Mouse (Mus musculus) embryo, embryonic 11.5 days (tissue): ENCODE measurements around the gene Clic1.
"Not testable (repeated sequence)": the region's sequence is repeated elsewhere in the genome, so short reads cannot be mapped to it uniquely, and the experiment has no call there.

ENCODE experiments used
- DNase-seq: peaks from one replicate; pipeline ENCODE4 v3.0.0-alpha.2; 2012; ENCODE audit warnings: low read depth, low spot score

The Clic1 gene

DNA sequence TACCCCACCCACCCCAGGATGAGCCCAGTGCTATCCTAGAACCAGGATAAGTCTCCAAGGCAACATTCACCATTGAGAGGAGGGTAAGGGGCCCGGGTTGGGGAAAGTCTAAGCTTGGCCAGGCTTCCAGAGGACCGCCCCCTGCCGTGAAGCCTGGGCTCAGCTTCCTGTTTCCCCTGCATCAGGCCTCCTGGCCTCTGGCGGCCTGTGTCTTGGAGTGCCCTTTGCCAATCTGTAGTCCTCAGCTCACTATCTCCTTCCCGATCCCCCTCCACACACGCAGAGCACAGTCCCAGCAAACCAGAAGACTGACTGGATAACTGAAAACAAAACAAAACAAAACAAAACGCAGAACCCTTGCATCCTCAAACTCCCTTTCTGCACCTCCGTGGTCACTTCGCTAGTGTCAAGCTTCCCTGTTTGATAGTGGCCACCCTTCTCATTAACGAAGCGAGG, at the start of gene Clic1:
TSS of gene Clic1 (plus strand) at position 406 of the 456 bp plus-strand sequence.
- peak; percentile 64 for DNase-seq

GRCm38 (mm10) chr17:35000717-35001451, 48.9 kb upstream of the Clic1 start, which contains the start of gene Vars:
Gene Vars (plus strand): TSS chr17:35000987.
- peak; percentile 81 for DNase-seq

- no peak for DNase-seq
Observed at GRCm38 (mm10) chr17:35001452-35002152, 48.2 kb upstream of the Clic1 start.

- no peak for DNase-seq
Observed at GRCm38 (mm10) chr17:35002153-35002865, 47.5 kb upstream of the Clic1 start.

DNA sequence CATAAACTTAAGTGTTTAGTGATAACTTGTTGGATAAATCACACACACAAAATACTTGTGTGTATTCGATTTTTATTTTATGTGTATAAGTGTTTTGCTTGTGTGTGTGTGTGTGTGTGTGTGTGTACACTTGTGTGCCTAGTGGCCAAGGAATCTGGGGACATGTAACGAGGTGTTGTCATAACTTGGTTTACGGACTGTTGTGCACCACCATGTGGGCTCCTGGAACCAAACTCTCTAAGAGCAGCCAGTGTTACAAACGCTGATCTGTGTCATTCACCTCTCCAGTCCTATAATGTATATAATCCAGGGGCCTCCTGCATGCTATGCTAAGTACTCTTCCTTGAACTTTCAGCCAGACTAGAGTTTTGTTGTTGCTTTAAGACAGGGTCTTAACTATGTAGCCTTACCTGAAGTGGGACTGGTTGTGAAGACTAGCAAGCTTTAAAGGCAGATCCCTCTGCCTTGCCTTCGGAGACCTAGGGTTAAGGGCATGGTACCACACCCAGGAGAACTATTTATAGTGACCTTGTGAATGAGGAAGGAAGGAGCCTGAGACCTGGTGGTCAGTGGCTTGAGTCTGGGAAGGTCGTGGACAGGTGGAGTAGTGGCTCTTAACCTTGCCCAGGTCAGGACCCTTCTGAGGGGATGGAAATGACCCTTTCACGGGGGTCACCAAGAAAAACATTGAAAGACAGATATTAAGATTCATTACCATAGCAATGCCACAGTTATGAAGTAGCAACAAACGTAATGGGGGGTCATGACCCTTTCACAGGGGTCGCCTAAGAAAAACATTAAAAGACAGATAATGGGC, 46.5 kb upstream of the Clic1 start:
- DNase-seq = no peak

DNA sequence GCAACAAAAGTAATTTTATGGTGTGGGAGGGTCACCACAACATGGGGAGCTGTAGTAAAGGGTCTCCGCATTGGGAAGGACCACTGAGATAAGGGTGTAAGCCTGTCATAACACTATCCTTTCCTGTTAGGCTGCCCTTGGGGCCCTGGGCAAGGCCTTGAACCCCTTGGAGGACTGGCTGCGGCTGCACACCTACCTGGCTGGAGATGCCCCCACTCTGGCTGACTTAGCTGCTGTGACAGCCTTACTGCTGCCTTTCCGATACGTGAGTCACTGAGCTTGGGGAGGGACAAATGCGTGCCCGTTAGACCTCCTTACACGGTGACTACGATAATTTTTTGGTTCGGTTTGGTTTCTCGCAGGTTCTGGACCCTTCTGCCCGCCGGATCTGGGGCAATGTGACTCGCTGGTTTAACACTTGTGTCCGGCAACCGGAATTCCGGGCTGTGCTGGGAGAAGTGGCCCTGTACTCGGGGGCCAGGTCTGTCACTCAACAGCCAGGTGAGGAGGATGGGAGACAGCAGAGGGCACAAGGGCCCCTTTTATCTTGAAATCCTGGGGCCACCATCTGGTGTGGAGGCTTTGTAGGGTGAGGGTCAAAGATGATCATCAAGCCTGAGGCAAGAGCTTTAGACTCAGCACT, 45.6 kb upstream of the Clic1 start:
- no peak for DNase-seq

DNA sequence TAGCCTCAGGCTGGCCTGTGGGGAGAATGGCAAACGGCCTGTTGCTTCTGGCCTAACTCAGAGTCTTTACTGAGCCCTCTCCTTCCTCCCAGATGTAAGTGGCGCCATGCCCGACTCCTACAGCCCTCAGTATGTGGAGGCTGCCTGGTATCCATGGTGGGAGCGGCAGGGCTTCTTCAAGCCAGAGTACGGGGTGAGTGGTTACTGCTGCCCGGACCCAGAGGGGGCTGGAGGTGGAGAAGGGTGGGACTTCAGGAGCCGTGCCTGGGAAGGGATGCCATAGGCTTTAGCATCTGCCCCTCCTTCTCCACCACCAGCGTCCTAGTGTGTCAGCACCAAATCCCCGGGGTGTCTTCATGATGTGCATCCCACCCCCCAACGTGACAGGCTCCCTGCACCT, 44.6 kb upstream of the Clic1 start:
- DNase-seq = no peak

DNA sequence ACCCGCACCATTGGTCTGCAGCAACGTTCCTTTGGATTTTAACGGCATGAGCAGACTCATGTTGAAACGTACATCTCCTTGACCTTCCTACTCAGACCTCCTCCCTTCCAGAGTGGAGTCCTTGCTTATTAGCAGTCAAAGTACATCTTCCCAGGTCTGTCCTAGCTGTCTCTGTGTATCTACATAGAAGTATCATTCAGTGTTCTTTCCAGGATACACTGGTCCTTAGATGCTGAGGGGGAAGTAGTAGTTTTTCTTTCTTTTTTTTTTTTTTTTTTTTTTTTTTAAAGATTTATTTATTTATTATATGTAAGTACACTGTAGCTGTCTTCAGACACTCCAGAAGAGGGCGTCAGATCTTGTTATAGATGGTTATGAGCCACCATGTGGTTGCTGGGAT, 43.9 kb upstream of the Clic1 start:
- DNase-seq = not testable (repeated sequence)

DNA sequence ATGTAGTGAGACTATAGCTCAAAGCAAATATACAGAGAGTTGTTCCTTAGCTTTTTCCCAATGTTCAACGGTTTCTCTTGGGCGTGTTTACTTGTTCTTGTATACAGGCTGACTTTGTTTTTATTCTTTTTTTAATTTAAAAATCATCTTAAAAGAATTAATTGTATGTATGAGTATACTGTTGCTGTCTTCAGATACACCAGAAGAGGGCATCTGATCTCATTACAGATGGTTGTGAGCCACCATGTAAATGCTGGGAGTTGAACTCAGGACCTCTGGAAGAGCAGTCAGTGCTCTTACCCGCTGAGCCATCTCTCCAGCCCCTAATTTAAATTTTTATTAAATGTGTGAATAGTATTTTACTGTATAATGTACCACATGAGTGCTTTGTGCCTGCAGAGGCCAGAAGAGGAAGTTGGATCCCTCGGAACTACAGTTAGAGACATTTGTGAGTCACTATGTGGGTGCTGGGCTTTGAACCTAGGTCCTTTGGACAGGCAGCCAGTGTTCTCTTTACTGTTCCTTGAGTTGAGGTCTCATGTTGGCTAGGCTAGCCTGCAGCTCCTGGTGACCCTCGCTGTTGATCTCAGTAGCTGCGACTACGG, 42.3 kb upstream of the Clic1 start:
- DNase-seq = no peak

GRCm38 (mm10) chr17:35009586-35009985, 40.2 kb upstream of the Clic1 start:
- DNase-seq = no peak

DNA sequence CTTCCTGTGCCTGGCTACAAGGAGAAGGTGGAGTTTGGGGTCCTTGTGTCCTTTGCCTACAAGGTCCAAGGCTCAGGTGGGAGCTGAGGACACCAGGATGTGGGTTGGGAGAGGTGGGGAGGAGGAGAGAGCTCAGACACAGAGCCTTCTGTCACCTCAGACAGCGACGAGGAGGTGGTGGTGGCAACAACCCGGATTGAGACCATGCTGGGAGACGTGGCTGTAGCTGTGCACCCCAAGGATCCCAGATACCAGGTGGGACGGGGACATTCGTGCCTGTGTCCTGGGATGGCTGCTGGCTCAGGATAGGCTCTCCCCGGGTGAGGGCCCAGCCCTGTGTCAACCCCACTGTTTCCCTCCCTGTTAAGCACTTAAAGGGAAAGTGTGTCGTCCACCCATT, 38.3 kb upstream of the Clic1 start:
- no peak for DNase-seq

DNA sequence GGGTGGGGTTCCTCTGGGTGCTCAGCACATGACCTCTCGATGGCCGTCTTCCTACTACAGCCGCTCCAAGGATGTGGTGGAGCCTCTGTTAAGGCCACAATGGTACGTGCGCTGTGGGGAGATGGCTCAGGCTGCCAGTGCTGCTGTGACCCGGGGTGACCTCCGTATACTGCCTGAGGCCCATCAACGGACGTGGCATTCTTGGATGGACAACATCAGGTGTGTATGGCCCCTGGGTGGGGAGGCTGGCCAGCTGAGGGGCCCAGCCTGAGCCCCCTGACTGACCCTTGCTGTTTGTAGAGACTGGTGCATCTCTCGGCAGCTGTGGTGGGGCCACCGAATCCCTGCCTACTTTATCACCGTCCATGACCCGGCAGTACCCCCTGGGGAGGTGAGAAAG, 37.3 kb upstream of the Clic1 start:
- DNase-seq = no peak

GRCm38 (mm10) chr17:35013221-35013620, 36.5 kb upstream of the Clic1 start:
- DNase-seq = no peak

GRCm38 (mm10) chr17:35015296-35015695, 34.5 kb upstream of the Clic1 start:
- no peak for DNase-seq

GRCm38 (mm10) chr17:35016376-35016775, 33.4 kb upstream of the Clic1 start, which contains the start of gene Vwa7:
Gene Vwa7 (plus strand): TSS chr17:35016579.
- DNase-seq = no peak

GRCm38 (mm10) chr17:35016791-35017705, 32.7 kb upstream of the Clic1 start:
- no peak for DNase-seq

- DNase-seq = no peak
Observed at GRCm38 (mm10) chr17:35017706-35018030, 32.1 kb upstream of the Clic1 start.

GRCm38 (mm10) chr17:35018171-35018570, 31.6 kb upstream of the Clic1 start:
- DNase-seq = no peak

GRCm38 (mm10) chr17:35019894-35020293, 29.9 kb upstream of the Clic1 start:
- DNase-seq = no peak

DNA sequence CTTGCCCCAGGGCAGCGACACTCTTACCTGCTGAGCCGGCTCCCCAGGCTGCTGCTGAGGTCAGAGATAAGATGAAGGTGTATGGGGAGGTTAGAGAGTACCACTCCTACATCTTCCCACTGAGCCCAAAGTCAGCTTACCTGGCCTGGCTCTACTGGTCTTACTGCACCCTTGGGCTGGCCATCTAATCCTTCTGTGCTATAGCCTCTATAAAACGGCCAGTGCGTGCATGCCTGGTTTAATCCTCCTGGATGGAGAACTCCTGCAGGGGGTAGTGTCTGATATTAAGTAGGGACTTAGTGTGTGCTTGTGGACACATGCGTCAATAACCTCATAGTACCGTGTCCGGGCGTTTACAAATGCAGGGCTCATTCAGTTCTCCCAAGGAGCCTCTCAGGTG, 29.2 kb upstream of the Clic1 start:
- DNase-seq = no peak
